Mouse (Mus musculus) spleen, adult 10 weeks (tissue): ENCODE measurements around the gene Impg2. TPM values are rescaled to one million over a fixed set of nuclear protein-coding genes. Genes with fewer than 3 reads are reported as not detected.

ENCODE experiments used
- polyA plus RNA-seq: library from polyadenylated mRNA; stranded (reverse); fragments of 350-450 nt; fragmentation: Illumina TruSeq; extraction: RNeasy Lipid Tissue Mini Kit (QIAGEN cat#74804); gene quantifications from one replicate; pipeline ENCODE4 v1.2.3, GENCODE M21; 2015; ENCODE audit warnings: low replicate concordance; ENCODE audit not compliant: insufficient read depth

The Impg2 gene
- 1.9 TPM for polyA plus RNA-seq

GRCm38 (mm10) chr16:56204051-56204450 lies at the start of gene Impg2:
Gene Impg2 (plus strand): TSS chr16:56204313.

Other genes with a start within 250 kb of the Impg2 start
- 1,312 TPM for gene Rpl24, start 238.0 kb upstream of the Impg2 start, polyA plus RNA-seq
- 41.9 TPM for gene Zbtb11, start 230.4 kb upstream of the Impg2 start, polyA plus RNA-seq
- 196 TPM for gene Pcnp, start 174.6 kb upstream of the Impg2 start, polyA plus RNA-seq
- 29.0 TPM for gene Trmt10c, start 166.5 kb upstream of the Impg2 start, polyA plus RNA-seq
- 65.8 TPM for gene Senp7, start 156.0 kb upstream of the Impg2 start, polyA plus RNA-seq